Mouse (Mus musculus) hindbrain, embryonic 16.5 days (tissue): ENCODE results near the gene Cenpu. TPM values are rescaled to one million over a fixed set of nuclear protein-coding genes. Genes with fewer than 3 reads are reported as not detected.

ENCODE experiments used
- ATAC-seq: fragments of 200-750 bp; cut with Nextera tagmentation; 2 replicates; pipeline ENCODE4 v1.8.0; 2017; ENCODE audit warnings: moderate TSS enrichment, moderate library complexity
- H3K27ac ChIP-seq: fragments of 300-500 bp; sonication (generic); 2 replicates; pipeline ENCODE4 v1.5.1; 2014; ENCODE audit warnings: low read depth, mild to moderate bottlenecking, control low read depth, low read length, moderate library complexity
- H3K27me3 ChIP-seq: fragments of 300-500 bp; sonication (generic); replicated peaks from 2 replicates; pipeline ENCODE4 v1.6.1; 2014; ENCODE audit warnings: low read length; ENCODE audit not compliant: control insufficient read depth, insufficient read depth
- H3K36me3 ChIP-seq: fragments of 300-500 bp; sonication (generic); 2 replicates; pipeline ENCODE4 v1.6.1; 2014; ENCODE audit warnings: mild to moderate bottlenecking, low read length, moderate library complexity, mixed read lengths; ENCODE audit not compliant: control insufficient read depth, insufficient read depth
- H3K4me1 ChIP-seq: fragments of 300-500 bp; sonication (generic); 2 replicates; pipeline ENCODE4 v1.6.1; 2014; ENCODE audit warnings: low read depth, low read length; ENCODE audit not compliant: control insufficient read depth, insufficient read depth
- H3K4me2 ChIP-seq: fragments of 300-500 bp; sonication (generic); 2 replicates; pipeline ENCODE4 v1.6.1; 2014; ENCODE audit warnings: mild to moderate bottlenecking, low read length, control low read depth, moderate library complexity
- H3K4me3 ChIP-seq: fragments of 300-500 bp; sonication (generic); 2 replicates; pipeline ENCODE4 v1.5.1; 2014; ENCODE audit warnings: mild to moderate bottlenecking, low read length, control low read depth, moderate library complexity
- H3K9ac ChIP-seq: fragments of 300-500 bp; sonication (generic); 2 replicates; pipeline ENCODE4 v1.6.1; 2014; ENCODE audit warnings: low read depth, mild to moderate bottlenecking, control low read depth, low read length, moderate library complexity
- H3K9me3 ChIP-seq: fragments of 300-500 bp; sonication (generic); 2 replicates; pipeline ENCODE4 v1.6.1; 2014; ENCODE audit warnings: mild to moderate bottlenecking, low read length, moderate library complexity; ENCODE audit not compliant: control insufficient read depth
- WGBS: fragments of 180-500 bp; shearing (Covaris S2); extraction: QIAGEN DNeasy Blood & Tissue Kit; methylation state at CpG from one replicate; pipeline ENCODE4 v1.1.7; 2014; 5-methylcytosine and 5-hydroxymethylcytosine counted together
- polyA plus RNA-seq: library from polyadenylated mRNA; unstranded; fragments of >200 nt; fragmentation: Nextera tagmentation; extraction: Ambion mirVana; gene quantifications from 2 replicates; pipeline ENCODE4 v1.2.1, GENCODE M21; 2015

The Cenpu gene
- polyA plus RNA-seq: 7.4 TPM in 2 replicates

DNA sequence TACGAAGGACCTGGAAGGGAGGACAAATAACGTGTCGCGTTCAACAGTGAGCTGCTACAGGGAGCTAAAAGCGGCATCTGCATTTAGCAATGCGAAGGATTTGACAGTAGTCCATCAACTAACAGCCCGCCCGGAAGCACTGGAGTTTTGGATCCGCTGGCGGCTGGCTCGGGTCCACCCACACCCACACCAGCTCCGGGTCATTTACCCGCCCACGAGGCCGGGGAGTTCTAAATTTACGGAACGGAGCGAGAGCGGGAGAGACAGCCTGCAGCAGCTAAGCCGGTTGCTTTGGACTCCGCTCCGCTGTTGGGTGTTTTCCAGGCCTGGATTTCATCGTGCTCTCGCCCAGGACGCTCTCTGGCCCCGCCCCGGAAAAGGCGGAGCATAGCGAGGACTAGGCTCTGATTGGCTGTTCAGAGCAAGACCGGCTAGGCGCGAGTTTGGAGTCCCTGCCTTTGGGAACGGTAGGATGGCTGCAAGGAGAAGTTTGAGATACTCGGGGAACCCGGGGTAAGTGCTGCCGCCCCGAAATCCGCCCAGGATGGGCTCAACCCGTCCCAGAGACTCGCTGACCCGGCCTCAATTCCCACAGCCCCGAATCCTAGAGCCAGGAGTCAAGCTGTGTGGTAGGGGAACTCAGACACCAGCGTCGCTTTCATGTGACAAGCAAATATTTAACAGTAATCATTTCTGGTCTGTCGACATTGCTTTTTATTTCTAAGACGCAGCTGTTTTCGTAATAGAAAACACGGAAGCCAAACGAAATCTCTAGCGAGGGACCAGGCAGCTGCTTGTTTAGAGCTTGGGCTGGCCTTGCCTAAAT, at the start of gene Cenpu:
TSS of gene Cenpu (plus strand) at position 414 of the 826 bp plus-strand sequence.
- peak within 1 kb of the TSS; percentile 69 for H3K4me2 ChIP-seq
- H3K27ac ChIP-seq: peak within 1 kb of the TSS; percentile 79
- H3K9me3 ChIP-seq: no peaks in the 10 kb centered on the region
- WGBS: under 1% methylated on average over 47 of the region's 50 CpGs
- H3K36me3 ChIP-seq: no peaks in the 10 kb centered on the region
- peak; percentile 99 for ATAC-seq
- peak within 1 kb of the TSS; percentile 71 for H3K4me3 ChIP-seq
- peak within 1 kb of the TSS; percentile 63 for H3K9ac ChIP-seq
- no peaks in the 10 kb centered on the region for H3K27me3 ChIP-seq
- H3K4me1 ChIP-seq: peaks cover 9% of the 10 kb centered on the region

DNA sequence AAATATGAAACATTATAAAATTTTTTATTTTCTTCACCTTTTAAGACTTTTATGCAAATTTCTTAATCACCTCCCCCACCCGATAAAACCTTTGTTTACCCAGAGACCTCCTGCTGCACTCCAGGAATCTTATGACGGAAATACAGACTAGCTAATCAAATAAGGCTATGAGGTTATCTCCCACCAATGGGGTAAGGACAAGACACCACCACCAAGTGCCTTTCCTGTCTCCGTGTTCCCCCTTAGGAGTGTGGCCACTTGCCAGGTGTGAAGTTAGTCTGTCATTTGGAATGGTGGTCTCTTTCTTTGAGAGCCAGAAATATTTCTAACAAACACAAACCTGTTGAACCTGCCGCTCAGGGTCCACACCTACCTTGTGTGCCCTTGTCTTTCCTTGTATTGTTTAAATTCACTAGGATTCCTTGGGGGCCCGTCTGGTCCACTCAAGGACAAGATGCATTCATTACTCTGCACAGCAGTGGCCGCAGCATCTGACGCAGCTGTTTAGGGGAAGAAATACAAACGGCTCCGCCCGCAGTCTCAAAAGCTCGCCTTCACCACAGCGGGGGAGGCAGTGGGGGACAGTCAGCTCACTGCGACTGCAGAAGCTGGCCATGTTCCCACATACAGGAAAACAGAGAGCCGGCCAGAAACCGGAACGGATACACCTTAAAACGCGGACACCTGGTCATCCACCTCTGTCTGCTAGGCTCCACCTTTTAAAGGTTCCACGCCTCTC, 49.3 kb upstream of the Cenpu start:
- Histone ChIP-seq H3K4me1 (peaks cover 5% of the 10 kb centered on the region; the same call in 1 of the 2 replicates), H3K4me2 (peak overlapping the region; percentile 64), H3K4me3 (peak overlapping the region; percentile 48), H3K9me3 (no peaks in the 10 kb centered on the region), H3K27me3 (no peaks in the 10 kb centered on the region), H3K9ac (peak overlapping the region; percentile 58), H3K36me3 (0 out of 2 replicates have a peak, but pooled peaks cover 2% of the 10 kb centered on the region), H3K27ac (0 out of 2 replicates have a peak overlapping the region, but pooled peaks have one; percentile 12)
- 22% methylated on average over 19 of the region's 19 CpGs for WGBS
- peak; percentile 70 for ATAC-seq

DNA sequence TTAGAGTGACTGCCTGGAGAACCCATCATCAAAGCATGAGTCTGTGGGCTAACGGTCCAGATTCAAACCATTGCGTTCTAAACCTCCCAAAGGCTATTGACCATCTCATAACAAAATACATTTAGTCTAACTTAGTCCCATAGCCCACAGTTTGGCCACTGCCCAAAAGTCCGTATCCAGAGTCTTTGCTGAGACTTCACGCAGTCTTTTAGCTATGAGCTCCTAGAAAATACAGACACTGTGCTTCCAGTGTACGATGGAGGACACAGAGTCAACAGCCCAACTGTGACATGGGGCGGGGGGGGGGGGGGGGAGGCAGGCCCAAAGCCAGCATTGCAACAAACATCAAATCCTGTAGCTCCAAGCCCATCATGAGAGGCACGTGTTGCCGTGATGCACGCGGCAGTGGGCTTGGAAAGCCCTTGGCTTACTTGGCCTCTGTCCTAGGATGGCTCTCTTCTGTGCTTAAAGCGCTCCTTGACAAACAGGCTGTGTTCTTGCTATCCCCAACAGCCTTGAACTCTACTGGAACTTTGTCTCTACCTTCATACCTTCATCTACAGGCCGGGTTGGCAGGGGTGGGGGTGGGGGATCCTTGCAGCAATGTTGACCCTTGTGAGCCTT, 48.6 kb upstream of the Cenpu start:
- 72% methylated on average over 11 of the region's 12 CpGs for WGBS
- peak; percentile 24; the same call in 1 of the 2 replicates for ATAC-seq
- Histone ChIP-seq H3K27ac (no peak overlapping the region), H3K9me3 (no peaks in the 10 kb centered on the region), H3K36me3 (0 out of 2 replicates have a peak, but pooled peaks cover 2% of the 10 kb centered on the region), H3K4me3 (peak overlapping the region; percentile 48), H3K27me3 (no peaks in the 10 kb centered on the region), H3K4me2 (peak overlapping the region; percentile 64), H3K9ac (no peak overlapping the region; the same call in 1 of the 2 replicates), H3K4me1 (peaks cover 5% of the 10 kb centered on the region; the same call in 1 of the 2 replicates)

DNA sequence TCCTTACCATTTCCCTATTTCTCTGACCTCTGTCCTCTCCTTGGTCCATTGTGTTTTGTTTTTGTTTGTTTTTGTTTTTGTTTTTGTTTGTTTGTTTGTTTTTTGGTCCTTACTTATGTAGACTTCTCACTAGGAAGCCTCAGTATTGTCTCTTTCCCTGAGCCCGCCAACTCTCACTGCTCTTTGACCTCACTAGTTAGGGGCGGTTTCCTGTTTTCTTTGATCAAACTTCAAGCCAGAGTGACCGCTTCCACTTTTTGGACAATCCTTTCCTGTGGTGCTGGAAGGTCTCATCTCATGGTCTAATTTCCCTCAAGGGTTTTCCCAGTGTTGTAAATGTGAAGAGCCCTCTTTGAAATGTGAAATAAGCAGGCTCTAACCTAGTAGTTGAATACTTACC, 47.6 kb upstream of the Cenpu start:
- no peaks in the 10 kb centered on the region for H3K27me3 ChIP-seq
- peaks cover 5% of the 10 kb centered on the region; the same call in 1 of the 2 replicates for H3K4me1 ChIP-seq
- H3K27ac ChIP-seq: no peak overlapping the region
- H3K4me3 ChIP-seq: no peak overlapping the region
- WGBS: 69% methylated on average over 3 of the region's 3 CpGs
- no peak overlapping the region for H3K9ac ChIP-seq
- ATAC-seq: no peak
- H3K9me3 ChIP-seq: no peaks in the 10 kb centered on the region
- H3K4me2 ChIP-seq: no peak overlapping the region
- H3K36me3 ChIP-seq: 0 out of 2 replicates have a peak, but pooled peaks cover 2% of the 10 kb centered on the region

DNA sequence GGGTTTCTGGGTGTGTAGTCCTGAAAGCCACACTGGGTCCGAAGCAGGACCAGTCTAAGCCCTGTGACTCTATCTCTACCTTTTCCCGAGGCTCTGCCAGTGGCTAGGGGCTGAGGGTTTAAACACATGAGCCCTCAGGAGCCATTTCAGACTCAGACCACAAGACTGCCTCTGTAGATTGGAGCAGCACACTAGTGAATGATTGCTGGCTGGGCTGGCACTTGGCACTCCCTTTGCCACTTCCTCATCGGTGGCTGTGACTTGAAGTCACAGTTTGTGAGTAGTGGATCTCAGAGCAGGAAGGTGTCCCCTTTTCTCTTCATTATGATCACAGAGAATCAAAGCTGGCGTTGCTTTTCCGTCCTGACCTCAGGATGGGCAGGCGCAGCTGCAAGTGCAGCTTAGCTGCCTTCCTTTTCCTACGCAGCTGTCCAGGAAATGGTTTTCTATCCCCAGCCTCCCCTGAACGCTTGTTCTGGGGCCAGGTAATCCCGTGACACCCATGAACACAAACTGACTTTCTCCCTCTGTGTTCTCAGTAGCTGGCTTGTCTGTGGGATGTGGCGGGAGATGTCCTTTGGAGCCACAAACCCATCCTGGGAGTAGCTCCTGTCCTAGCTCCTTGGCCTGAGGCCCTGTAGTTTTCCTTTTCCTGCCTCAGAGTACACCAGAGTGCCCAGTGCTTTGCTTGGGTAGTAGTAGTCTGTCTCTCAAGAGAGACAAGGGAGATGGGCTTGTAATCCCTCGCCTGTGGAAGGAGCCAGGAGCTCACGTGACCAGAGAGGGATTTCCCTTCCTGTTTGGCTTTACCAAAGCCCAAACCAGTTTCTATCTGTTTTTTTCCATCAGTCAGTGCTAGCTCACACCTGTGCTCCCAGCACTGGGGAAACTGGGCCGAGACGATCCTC, 43.1 kb upstream of the Cenpu start:
- ATAC-seq: no peak
- H3K27ac ChIP-seq: no peak overlapping the region
- H3K9me3 ChIP-seq: no peaks in the 10 kb centered on the region
- no peak overlapping the region for H3K4me2 ChIP-seq
- WGBS: 79% methylated on average over 14 of the region's 14 CpGs
- no peak overlapping the region for H3K4me3 ChIP-seq
- H3K4me1 ChIP-seq: no peaks in the 10 kb centered on the region
- no peaks in the 10 kb centered on the region for H3K27me3 ChIP-seq
- peaks cover 7% of the 10 kb centered on the region; the same call in 1 of the 2 replicates for H3K36me3 ChIP-seq
- no peak overlapping the region for H3K9ac ChIP-seq

DNA sequence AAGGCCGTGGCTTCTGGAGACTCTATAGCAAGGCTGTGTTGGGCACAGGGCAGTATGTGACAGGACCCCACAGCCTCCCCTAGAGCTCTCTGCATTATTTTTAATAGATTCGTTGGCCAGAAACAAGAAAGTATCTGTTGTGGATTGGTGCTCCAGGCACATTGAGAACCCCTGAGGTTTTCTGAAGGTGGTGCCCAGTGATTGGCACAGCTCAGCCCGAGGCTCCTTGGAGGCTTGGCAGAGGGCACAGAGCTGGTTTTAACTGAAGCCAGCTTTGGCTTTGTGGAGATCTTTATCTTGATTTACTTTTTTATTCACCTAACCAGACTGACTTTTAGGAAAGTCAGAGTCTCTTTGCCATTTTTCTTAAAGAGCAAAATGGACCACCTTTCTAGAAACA, 42.4 kb upstream of the Cenpu start:
- no peak overlapping the region for H3K27ac ChIP-seq
- WGBS: 76% methylated on average over 3 of the region's 3 CpGs
- H3K4me3 ChIP-seq: no peak overlapping the region
- H3K27me3 ChIP-seq: no peaks in the 10 kb centered on the region
- no peak overlapping the region for H3K4me2 ChIP-seq
- H3K9ac ChIP-seq: no peak overlapping the region
- no peak for ATAC-seq
- no peaks in the 10 kb centered on the region for H3K4me1 ChIP-seq
- no peaks in the 10 kb centered on the region for H3K9me3 ChIP-seq
- peaks cover 7% of the 10 kb centered on the region; the same call in 1 of the 2 replicates for H3K36me3 ChIP-seq

DNA sequence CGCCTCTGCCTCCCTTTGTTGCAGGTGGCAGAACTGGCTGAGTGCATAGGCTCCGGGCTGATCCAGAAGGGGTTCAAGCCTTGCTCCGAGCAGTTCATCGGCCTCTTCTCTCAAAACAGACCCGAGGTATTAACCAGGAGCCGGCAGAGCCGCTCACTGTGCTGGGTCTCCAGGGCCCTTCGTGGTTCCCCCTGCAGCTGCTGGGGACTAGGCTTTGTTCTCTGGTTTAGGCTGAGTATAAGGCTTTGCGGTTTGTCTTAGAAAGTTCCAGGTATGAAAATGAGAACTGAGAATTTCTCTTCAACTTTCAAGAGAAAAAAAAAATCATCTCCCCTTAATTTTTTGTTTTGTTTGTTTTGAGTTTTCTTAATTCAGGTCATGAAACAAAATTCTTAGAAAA, 40.5 kb upstream of the Cenpu start:
- no peaks in the 10 kb centered on the region for H3K4me1 ChIP-seq
- H3K9me3 ChIP-seq: no peaks in the 10 kb centered on the region
- H3K4me2 ChIP-seq: no peak overlapping the region
- H3K9ac ChIP-seq: no peak overlapping the region
- ATAC-seq: no peak
- 81% methylated on average over 9 of the region's 9 CpGs for WGBS
- no peak overlapping the region for H3K4me3 ChIP-seq
- H3K27me3 ChIP-seq: no peaks in the 10 kb centered on the region
- no peak overlapping the region for H3K27ac ChIP-seq
- H3K36me3 ChIP-seq: peaks cover 7% of the 10 kb centered on the region

DNA sequence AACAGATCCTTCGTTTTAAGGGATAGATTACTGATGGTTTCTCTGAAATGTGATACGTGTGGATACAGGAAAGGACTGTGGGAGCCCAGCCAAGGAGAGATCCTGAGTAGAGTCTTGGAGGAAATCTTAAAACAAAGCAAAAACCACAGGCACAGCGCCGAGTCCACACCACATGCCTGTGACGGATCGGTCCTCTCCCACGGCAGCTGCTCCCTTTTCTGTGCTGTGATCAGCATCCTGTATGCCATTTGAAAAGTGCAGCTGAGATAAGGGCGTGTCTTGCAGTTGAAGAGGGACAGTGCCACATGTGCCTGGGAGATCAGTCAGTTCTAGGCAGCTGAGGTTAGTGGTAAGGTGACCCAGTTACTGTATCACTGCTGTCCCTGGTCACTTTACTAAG, 39.3 kb upstream of the Cenpu start:
- H3K4me2 ChIP-seq: no peak overlapping the region
- no peak overlapping the region for H3K27ac ChIP-seq
- H3K4me3 ChIP-seq: no peak overlapping the region
- H3K9ac ChIP-seq: no peak overlapping the region
- H3K9me3 ChIP-seq: no peaks in the 10 kb centered on the region
- H3K4me1 ChIP-seq: no peaks in the 10 kb centered on the region
- 50% methylated on average over 8 of the region's 8 CpGs for WGBS
- H3K27me3 ChIP-seq: no peaks in the 10 kb centered on the region
- H3K36me3 ChIP-seq: peaks cover 4% of the 10 kb centered on the region
- ATAC-seq: no peak
